Mouse (Mus musculus): ENCODE data around the gene C8g.
A peak's percentile ranks its signal among the peaks of the same experiment; 100 is the strongest.

The C8g gene

GRCm38 (mm10) chr2:25500576-25501405, 728 bp downstream of the C8g start, which contains the start of gene Fbxw5:
Fbxw5 (plus strand) TSS chr2:25500750.
- DNase-seq (ENCODE audit: low read depth, low spot score), result peak; percentile 96

GRCm38 (mm10) chr2:25500071-25500575, 1.4 kb downstream of the C8g start:
- DNase-seq (ENCODE audit: low read depth, low spot score), result no peak

- DNase-seq (ENCODE audit: low read depth, low spot score), result no peak
These were observed 2.7 kb downstream of the C8g start for GRCm38 (mm10) chr2:25498622-25499478.

DNA sequence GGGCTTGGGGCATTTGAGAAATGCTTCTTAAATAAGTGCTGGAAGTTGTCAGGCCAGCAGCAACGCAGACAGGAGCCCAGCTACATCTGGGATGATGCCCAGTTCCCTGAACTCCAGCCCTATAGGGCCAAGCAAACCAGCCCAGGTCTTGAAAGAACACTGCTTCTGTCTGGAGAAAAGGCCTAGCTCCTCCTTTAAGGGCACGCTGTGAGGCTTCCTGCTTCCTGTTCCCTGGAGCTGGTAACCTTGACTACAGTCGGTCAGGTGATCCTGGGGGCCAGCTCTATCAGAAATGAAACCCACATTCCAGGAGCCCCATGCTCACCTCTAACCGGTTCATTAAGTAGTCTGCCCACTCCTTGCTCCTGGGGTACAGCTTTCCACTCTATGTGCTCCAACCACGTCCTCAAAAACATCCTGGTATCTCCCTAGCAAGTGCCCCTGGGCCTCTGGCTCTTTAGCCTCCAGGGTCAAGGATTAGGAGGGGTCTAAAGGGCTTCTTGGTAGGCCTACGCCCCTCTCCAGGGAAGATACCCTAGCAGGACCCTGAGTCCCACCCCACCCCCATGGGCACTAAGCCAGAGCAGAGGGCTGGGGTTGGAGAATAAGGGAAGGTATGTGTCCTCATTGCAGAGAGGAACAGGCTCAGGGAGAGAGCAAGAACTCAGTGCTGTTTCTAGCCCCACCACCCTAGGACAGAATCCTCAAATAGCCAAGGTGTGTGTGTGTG, 3.5 kb downstream of the C8g start:
- DNase-seq (ENCODE audit: low read depth, low spot score), result no peak

DNA sequence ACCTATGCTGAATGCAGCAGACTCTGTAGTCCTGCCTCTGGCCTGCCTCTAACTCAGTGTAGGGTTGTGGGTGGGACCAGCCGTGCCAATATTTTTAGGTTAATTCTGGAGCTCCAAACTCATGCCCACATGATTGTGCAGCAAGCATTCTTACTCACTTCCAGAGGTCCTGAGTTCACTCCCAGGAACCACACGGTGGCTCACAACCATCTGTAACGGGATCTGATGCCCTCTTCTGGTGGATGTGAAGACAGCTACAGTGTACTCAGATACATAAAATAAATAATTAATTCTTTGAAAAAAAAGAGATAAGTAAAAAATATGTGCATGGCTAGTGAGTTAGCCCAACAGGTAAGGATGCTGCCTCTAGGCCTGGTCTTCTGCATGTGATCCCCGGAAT, 5.1 kb downstream of the C8g start:
- no peak for DNase-seq (ENCODE audit: low read depth, low spot score)

DNA sequence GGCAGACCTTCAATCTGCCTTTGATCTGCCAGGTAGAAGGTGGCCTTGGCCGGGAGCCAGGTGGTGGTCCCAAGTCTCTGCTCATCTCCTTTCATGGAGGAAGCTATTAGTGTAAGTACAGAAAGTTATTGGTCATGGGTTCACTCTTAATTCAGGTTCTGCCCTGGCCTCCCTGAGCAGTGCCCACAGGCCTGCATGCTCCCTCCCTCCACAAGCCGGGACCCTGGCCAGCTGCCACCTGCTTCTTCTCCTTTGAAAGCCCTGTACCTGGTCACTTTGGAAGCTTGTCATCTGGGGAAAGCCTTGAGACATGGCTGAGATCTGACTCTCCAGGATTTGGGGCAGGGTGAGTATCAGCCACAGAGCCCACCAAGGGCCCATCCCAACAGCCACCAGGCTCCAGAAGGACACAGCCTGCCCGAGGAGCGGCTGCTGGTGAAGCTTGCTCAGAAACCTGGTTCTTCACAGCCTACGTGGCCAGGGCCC, 8.0 kb downstream of the C8g start, which contains the start of gene Lcn12:
Lcn12 (minus strand) TSS at position 436 of the 486 bp plus-strand sequence.
- no peak for DNase-seq (ENCODE audit: low read depth, low spot score)

GRCm38 (mm10) chr2:25492988-25493387, 8.5 kb downstream of the C8g start:
- DNase-seq (ENCODE audit: low read depth, low spot score), result no peak

GRCm38 (mm10) chr2:25488671-25489068, 12.8 kb downstream of the C8g start:
- DNase-seq (ENCODE audit: low read depth, low spot score), result no peak

DNA sequence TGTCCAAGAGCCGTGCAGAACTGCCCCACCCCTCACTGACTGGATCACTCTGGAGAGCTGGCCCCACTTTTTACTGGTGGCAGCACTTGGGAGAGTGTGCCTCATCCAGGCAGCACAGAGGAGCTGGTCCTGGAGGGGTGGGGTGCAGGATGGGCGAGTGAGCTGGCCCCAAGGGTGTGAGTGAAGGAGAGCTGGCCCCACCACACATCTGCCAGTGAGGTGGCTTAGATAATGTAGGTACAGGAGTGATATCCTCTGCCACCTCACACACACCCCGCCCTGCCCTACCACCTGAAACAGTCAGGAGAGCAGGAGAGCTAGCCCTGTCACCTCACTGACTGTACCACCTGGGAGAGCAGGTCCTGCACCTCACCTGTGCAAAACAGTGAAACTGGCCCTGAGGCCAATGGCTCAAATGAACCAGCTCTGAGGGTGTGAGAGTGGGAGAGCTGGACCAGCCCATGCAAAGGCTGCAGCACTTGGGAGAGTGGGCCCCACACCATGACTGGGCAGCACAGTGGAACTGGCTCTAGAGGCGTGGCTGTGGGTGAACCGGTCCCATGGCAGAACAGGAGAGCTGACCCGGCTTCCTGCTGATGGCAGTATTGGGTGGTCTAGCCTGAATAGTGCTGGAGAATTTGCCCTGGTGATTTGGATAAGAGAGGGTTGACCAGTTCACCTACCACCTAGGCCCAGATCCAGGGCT, 13.4 kb downstream of the C8g start:
- no peak for DNase-seq (ENCODE audit: low read depth, low spot score)

DNA sequence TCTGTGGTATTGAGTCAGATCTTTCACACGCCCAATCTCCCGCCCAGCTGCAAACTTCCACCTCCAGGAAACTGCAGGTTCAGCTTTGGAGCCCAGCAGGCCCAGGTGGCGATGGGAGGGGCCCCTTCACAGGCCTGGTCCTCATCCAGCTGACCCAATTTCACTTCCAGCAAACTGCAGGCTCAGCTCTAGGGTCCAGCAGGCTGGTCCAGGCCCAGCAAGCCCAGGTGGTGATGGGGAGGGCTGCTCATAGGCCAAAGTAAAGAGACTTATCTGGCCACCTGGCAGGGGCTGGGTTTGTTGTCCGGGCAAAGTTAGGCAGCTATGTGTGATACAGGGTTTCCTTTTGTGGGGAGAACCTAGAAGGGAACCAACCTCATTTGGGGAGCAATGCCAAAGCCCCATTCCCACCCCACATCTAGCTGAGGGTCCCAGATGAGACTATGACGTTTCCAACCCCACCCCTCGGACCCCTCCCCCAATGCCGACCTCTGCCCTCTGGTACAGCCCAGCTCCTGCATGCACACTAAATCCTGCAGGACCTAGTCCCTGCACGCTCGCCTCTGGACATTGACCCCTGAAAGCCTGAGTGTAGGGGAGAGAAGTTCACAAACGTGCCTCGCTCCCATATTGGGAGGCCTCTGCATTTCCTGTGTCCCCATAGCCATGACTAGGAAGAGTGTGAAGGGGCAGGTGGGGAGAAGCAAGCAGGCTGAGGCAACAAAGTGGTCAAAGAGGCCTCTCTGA, 16.4 kb downstream of the C8g start:
- no peak for DNase-seq (ENCODE audit: low read depth, low spot score)

- DNase-seq (ENCODE audit: low read depth, low spot score), result no peak
These were observed 18.6 kb downstream of the C8g start for GRCm38 (mm10) chr2:25482969-25483368.

DNA sequence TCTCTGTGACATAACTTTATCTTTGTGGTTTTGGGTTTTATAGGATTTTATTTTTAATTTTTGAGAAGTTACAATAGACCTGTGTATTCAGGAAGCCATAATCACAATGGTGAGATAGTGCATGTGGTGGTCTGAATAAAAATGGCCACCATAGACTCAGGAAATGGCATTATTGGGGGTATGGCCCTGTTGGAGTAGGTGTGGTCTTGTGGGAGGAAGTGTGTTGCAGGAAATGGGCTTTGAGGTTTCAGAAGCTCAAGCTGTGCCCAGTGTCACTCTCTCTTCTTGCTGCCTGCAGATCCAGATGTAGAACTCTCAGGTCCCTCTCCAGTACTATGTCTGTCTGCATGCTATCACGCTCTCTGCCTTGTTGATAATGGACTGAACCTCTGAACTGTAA, 21.0 kb downstream of the C8g start:
- no peak for DNase-seq (ENCODE audit: low read depth, low spot score)

- no peak for DNase-seq (ENCODE audit: low read depth, low spot score)
These were observed 21.8 kb downstream of the C8g start for GRCm38 (mm10) chr2:25479551-25480311.

- peak; percentile 70 for DNase-seq (ENCODE audit: low read depth, low spot score)
These were observed 23.4 kb downstream of the C8g start for GRCm38 (mm10) chr2:25477967-25478675.

DNA sequence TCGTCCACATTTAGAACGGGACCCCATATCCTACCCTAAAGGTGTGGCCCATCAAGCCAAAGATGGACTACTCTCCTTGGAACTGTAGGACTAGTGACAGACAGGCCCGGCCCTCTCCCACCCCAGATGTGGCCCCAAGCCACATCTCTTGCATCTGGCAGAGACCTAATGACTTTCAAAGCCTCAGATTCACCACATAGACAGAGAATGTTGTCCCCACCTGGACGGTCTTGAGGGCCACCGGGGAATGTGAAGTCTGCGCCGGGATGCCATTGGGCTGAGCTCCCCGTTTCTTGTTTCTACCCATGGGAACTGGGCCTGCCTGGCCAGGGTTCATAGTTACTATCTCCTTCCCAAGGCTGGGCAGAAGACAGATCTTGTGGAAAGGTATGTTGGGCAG, 24.0 kb downstream of the C8g start:
- DNase-seq (ENCODE audit: low read depth, low spot score), result no peak

DNA sequence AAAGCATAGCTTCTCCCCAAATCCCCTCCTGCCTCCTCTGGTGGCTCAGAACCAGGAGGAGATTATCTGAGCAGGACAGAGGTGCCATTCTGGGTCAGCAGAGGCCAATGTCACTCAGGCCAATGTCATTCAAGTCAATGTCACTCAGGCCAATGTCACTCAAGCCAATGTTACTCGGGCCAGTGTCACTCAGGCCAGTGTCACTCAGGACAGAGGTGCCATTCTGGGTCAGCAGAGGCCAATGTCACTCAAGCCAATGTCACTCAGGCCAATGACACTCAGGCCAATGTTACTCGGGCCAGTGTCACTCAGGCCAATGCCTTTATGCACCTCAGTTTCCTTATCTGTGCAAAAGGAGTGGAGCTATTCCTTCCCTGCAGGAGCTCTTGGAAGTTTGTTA, 29.0 kb downstream of the C8g start:
- DNase-seq (ENCODE audit: low read depth, low spot score), result no peak

GRCm38 (mm10) chr2:25469969-25470368, 31.6 kb downstream of the C8g start, which contains the start of gene Ptgds:
Ptgds (minus strand) TSS chr2:25470046.
- no peak for DNase-seq (ENCODE audit: low read depth, low spot score)
